Mouse (Mus musculus) MEL (cell line): ENCODE results near the gene Add1. TPM values are rescaled to one million over a fixed set of nuclear protein-coding genes. Genes with fewer than 3 reads are reported as not detected.

Source experiments
- DNase-seq: peaks from one replicate; pipeline ENCODE4 v3.0.0; 2011; ENCODE audit warnings: low read depth, low spot score
- H3K27ac ChIP-seq: 2 replicates; pipeline ENCODE4 v1.5.1; 2012; ENCODE audit warnings: low read depth, mild to moderate bottlenecking, control low read depth, low read length, moderate library complexity; ENCODE audit not compliant: control insufficient read depth
- H3K27me3 ChIP-seq, 2 experiments: fragments of 150-350 bp in 1 of 2; sonication (generic) in 1 of 2; 2 replicates each; pipeline ENCODE4 v1.6.1; 2012; ENCODE audit warnings: low read length in 2 of 2, mild to moderate bottlenecking in 2 of 2, improper control_type of control experiment in 1 of 2, moderate library complexity in 1 of 2; ENCODE audit not compliant: insufficient read depth in 2 of 2, control insufficient read depth in 1 of 2
- H3K36me3 ChIP-seq, 2 experiments: 2 replicates each; pipeline ENCODE4 v1.6.1; 2012 to 2014; ENCODE audit warnings: low read length in 2 of 2, improper control_type of control experiment in 1 of 2, inconsistent platforms in 1 of 2, mild to moderate bottlenecking in 1 of 2; ENCODE audit not compliant: insufficient read depth in 2 of 2, control insufficient read depth in 1 of 2
- H3K4me1 ChIP-seq, 2 experiments: fragments of 150-350 bp in 1 of 2; sonication (generic) in 1 of 2; 2 replicates each; pipeline ENCODE4 v1.6.1; 2012; ENCODE audit warnings: low read length in 2 of 2, improper control_type of control experiment in 1 of 2, mild to moderate bottlenecking in 1 of 2; ENCODE audit not compliant: insufficient read depth in 2 of 2, control insufficient read depth in 1 of 2
- H3K4me3 ChIP-seq, 2 experiments: fragments of 150-350 bp in 1 of 2; sonication (generic) in 1 of 2; 2 replicates each; pipeline ENCODE4 v1.5.1; 2012; ENCODE audit warnings: low read depth in 2 of 2, low read length in 2 of 2, mild to moderate bottlenecking in 2 of 2, moderate library complexity in 2 of 2, control low read depth in 1 of 2, improper control_type of control experiment in 1 of 2; ENCODE audit not compliant: control insufficient read depth in 1 of 2, insufficient read depth in 1 of 2
- H3K79me2 ChIP-seq: 2 replicates; pipeline ENCODE4 v1.6.1; 2012; ENCODE audit warnings: mild to moderate bottlenecking, low read length, moderate library complexity; ENCODE audit not compliant: control insufficient read depth, poor library complexity, insufficient read depth
- H3K9ac ChIP-seq: 2 replicates; pipeline ENCODE4 v1.6.1; 2012; ENCODE audit warnings: low read depth, mild to moderate bottlenecking, control low read depth, low read length, moderate library complexity; ENCODE audit not compliant: control insufficient read depth, poor library complexity, severe bottlenecking
- H3K9me3 ChIP-seq: fragments of 150-350 bp; sonication (generic); replicated peaks from 2 replicates; pipeline ENCODE4 v1.6.1; 2012; ENCODE audit warnings: mild to moderate bottlenecking, low read length, improper control_type of control experiment, moderate library complexity; ENCODE audit not compliant: insufficient read depth
- BHLHE40 ChIP-seq: IDR thresholded peaks from 2 replicates; pipeline ENCODE4 v1.6.1; 2012; ENCODE audit warnings: low read depth, mild to moderate bottlenecking, inconsistent platforms, low read length, improper control_type of control experiment, borderline replicate concordance
- CHD2 ChIP-seq: IDR thresholded peaks from 2 replicates; pipeline ENCODE4 v1.6.1; 2011; ENCODE audit warnings: low read length, improper control_type of control experiment
- CTCF ChIP-seq, 3 experiments: IDR thresholded peaks in 2 of 3; conservative IDR thresholded peaks in 1 of 3; 2 replicates each; pipeline ENCODE4 v1.5.1; 2011 to 2012; ENCODE audit warnings: low read length in 3 of 3, low read depth in 2 of 3, mild to moderate bottlenecking in 2 of 3, improper control_type of control experiment in 1 of 3, inconsistent platforms in 1 of 3, mixed read lengths in 1 of 3, moderate library complexity in 1 of 3; ENCODE audit not compliant: control insufficient read depth in 1 of 3, insufficient read depth in 1 of 3, poor library complexity in 1 of 3, severe bottlenecking in 1 of 3
- E2F4 ChIP-seq: IDR thresholded peaks from 2 replicates; pipeline ENCODE4 v1.6.1; 2011; ENCODE audit warnings: low read depth, low read length, improper control_type of control experiment, borderline replicate concordance
- ETS1 ChIP-seq: IDR thresholded peaks from 2 replicates; pipeline ENCODE4 v1.6.1; 2012; ENCODE audit warnings: low read depth, mild to moderate bottlenecking, inconsistent platforms, low read length, improper control_type of control experiment, moderate library complexity
- GATA1 ChIP-seq: IDR thresholded peaks from 2 replicates; pipeline ENCODE4 v1.6.1; 2011; ENCODE audit warnings: low read depth, low read length, improper control_type of control experiment
- HCFC1 ChIP-seq: IDR thresholded peaks from 2 replicates; pipeline ENCODE4 v1.6.1; 2012; ENCODE audit warnings: low read depth, mild to moderate bottlenecking, inconsistent platforms, low read length, improper control_type of control experiment, moderate library complexity
- JUND ChIP-seq: IDR thresholded peaks from 2 replicates; pipeline ENCODE4 v1.6.1; 2011; ENCODE audit warnings: low read depth, mild to moderate bottlenecking, improper control_type of control experiment, low read length
- KAT2A ChIP-seq: conservative IDR thresholded peaks from 2 replicates; pipeline ENCODE4 v1.6.1; 2012; ENCODE audit warnings: low read depth, low read length, improper control_type of control experiment, inconsistent platforms
- MAX ChIP-seq: IDR thresholded peaks from 2 replicates; pipeline ENCODE4 v1.6.1; 2011; ENCODE audit warnings: low read length, improper control_type of control experiment
- MEF2A ChIP-seq: IDR thresholded peaks from 2 replicates; pipeline ENCODE4 v1.6.1; 2014; ENCODE audit warnings: low read depth, mild to moderate bottlenecking, inconsistent platforms, low read length, improper control_type of control experiment; ENCODE audit not compliant: poor library complexity, insufficient replicate concordance, severe bottlenecking; ENCODE audit errors: extremely low read depth
- MXI1 ChIP-seq: IDR thresholded peaks from 2 replicates; pipeline ENCODE4 v1.6.1; 2011; ENCODE audit warnings: mild to moderate bottlenecking, low read depth, low read length, improper control_type of control experiment
- MYB ChIP-seq: IDR thresholded peaks from 2 replicates; pipeline ENCODE4 v1.6.1; 2011; ENCODE audit warnings: mild to moderate bottlenecking, low read depth, low read length, improper control_type of control experiment
- MYC ChIP-seq: IDR thresholded peaks from 2 replicates; pipeline ENCODE4 v1.6.1; 2011; ENCODE audit warnings: low read depth, mild to moderate bottlenecking, low read length, improper control_type of control experiment, moderate library complexity
- NRF1 ChIP-seq: IDR thresholded peaks from 2 replicates; pipeline ENCODE4 v1.6.1; 2014; ENCODE audit warnings: low read depth, mild to moderate bottlenecking, inconsistent platforms, low read length, improper control_type of control experiment, moderate library complexity; ENCODE audit not compliant: poor library complexity, insufficient read depth, severe bottlenecking
- POLR2A ChIP-seq, 2 experiments: IDR thresholded peaks; 2 replicates each; pipeline ENCODE4 v1.6.1; 2011 to 2012; ENCODE audit warnings: low read length in 2 of 2, mild to moderate bottlenecking in 2 of 2, control low read depth in 1 of 2, improper control_type of control experiment in 1 of 2, low read depth in 1 of 2, moderate library complexity in 1 of 2; ENCODE audit not compliant: control insufficient read depth in 1 of 2, insufficient read depth in 1 of 2, poor library complexity in 1 of 2
- RAD21 ChIP-seq: IDR thresholded peaks from 2 replicates; pipeline ENCODE4 v1.6.1; 2011; ENCODE audit warnings: mild to moderate bottlenecking, low read depth, low read length, improper control_type of control experiment
- RCOR1 ChIP-seq: IDR thresholded peaks from 2 replicates; pipeline ENCODE4 v1.6.1; 2012; ENCODE audit warnings: low read depth, mild to moderate bottlenecking, inconsistent platforms, low read length, improper control_type of control experiment
- SIN3A ChIP-seq: IDR thresholded peaks from 2 replicates; pipeline ENCODE4 v1.6.1; 2012; ENCODE audit warnings: low read length, improper control_type of control experiment, inconsistent platforms
- SMC3 ChIP-seq: IDR thresholded peaks from 2 replicates; pipeline ENCODE4 v1.6.1; 2011; ENCODE audit warnings: low read depth, low read length, improper control_type of control experiment
- UBTF ChIP-seq: IDR thresholded peaks from 2 replicates; pipeline ENCODE4 v1.6.1; 2012; ENCODE audit warnings: low read depth, mild to moderate bottlenecking, inconsistent platforms, low read length, improper control_type of control experiment, moderate library complexity, borderline replicate concordance; ENCODE audit not compliant: insufficient read depth
- USF2 ChIP-seq, 2 experiments: IDR thresholded peaks; 2 replicates each; pipeline ENCODE4 v1.6.1; 2011 to 2012; ENCODE audit warnings: improper control_type of control experiment in 2 of 2, low read length in 2 of 2, borderline replicate concordance in 1 of 2, inconsistent platforms in 1 of 2, low read depth in 1 of 2, mild to moderate bottlenecking in 1 of 2; ENCODE audit not compliant: insufficient read depth in 1 of 2
- ZC3H11A ChIP-seq: IDR thresholded peaks from 2 replicates; pipeline ENCODE4 v1.6.1; 2012; ENCODE audit warnings: low read depth, mild to moderate bottlenecking, inconsistent platforms, low read length, improper control_type of control experiment
- ZKSCAN1 ChIP-seq: IDR thresholded peaks from 2 replicates; pipeline ENCODE4 v1.6.1; 2012; ENCODE audit warnings: low read depth, mild to moderate bottlenecking, inconsistent platforms, low read length, improper control_type of control experiment, moderate library complexity
- ZMIZ1 ChIP-seq: IDR thresholded peaks from 2 replicates; pipeline ENCODE4 v1.6.1; 2012; ENCODE audit warnings: low read depth, mild to moderate bottlenecking, inconsistent platforms, low read length, improper control_type of control experiment, moderate library complexity
- ZNF384 ChIP-seq: IDR thresholded peaks from 2 replicates; pipeline ENCODE4 v1.6.1; 2012; ENCODE audit warnings: low read depth, mild to moderate bottlenecking, inconsistent platforms, low read length, improper control_type of control experiment
- polyA plus RNA-seq, 2 experiments: library from polyadenylated mRNA; stranded (reverse) in 1 of 2; unstranded in 1 of 2; fragments of >175 nt in 1 of 2; fragments of >200 nt in 1 of 2; gene quantifications; 2 replicates each; pipeline versions ENCODE4 v1.2.1 to v1.2.4; 2012; ENCODE audit warnings: low replicate concordance in 2 of 2, low read depth in 1 of 2; ENCODE audit not compliant: insufficient read length in 2 of 2, insufficient read depth in 1 of 2, missing spikeins in 1 of 2
- total RNA-seq: library from RNA; depleted of rRNA; stranded (reverse); fragments of 300-350 nt; gene quantifications from 2 replicates; pipeline ENCODE4 v1.2.3, GENCODE M21; 2012

Add1 gene
- total and polyA plus RNA-seq, 3 experiments = 79.3 to 127 TPM; not detected in 1

DNA sequence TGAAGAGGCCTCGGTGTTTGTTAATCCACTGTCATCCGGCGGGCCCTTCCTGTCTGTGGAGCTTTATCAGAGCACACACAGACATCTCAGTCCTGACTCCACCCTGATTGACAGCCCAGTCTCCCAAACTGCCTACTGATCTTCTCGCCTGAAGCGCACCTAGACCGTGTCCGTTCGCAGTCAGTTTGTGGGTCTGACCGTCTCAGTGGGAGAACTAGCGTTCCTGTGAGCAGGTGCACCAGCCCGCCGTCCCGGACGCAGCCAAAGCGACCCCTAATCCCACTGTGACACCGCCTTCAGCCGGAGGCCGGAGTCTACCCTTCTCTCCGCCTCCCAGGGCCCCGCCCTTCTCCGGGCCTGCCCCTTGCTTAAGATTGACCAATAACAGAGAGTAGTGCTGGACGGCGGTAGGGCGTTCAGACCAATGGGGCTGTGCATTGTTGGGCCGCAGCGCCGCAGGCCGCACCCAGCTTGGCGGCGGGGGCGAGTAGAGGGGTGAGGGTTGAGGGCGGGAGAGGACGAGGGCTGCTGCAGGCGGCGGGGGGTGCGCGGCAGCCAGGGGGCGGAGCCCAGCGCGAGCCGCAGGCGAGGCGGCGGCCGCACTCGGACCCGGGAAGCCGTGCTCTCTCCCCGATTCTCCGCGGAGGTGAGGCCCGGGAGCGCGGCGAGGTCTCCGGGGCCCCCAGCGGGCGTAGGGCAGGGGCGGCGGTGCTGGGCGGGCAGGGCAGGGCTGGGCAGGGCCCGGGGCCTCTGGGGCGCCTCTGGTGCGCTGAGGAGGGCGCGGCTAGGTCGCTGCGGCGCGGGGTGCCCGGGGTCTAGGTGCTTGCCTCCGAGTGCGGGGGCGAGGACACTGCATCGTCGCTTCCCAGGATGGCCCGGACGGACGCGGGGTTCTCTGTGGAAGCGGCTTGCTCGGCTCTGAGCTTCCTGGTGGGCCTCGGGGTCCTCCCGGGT lies at the start of gene Add1 (continued):
- TF ChIP-seq SMC3 (0 out of 2 replicates have a peak, but pooled peaks have one; percentile 1), E2F4 (no peak), RCOR1 (peak; percentile 62), HCFC1 (peak; percentile 87), NRF1 (peak; percentile 52; the same call in 1 of the 2 replicates)

GRCm38 (mm10) chr5:34523958-34524485 lies 49.4 kb upstream of the Add1 start:
- H3K27ac ChIP-seq = no peak overlapping the region
- TF ChIP-seq ZC3H11A (peak; percentile 34; the same call in 1 of the 2 replicates), RAD21 (peak; percentile 66), SMC3 (peak; percentile 48), CTCF (IDR thresholded peaks at IDR 0.05 in 2 of 3, conservative IDR thresholded peaks at IDR 0.05 in 1 of 3; ENCODE audit: control insufficient read depth in 1 of 3, insufficient read depth in 1 of 3, low read depth in 2 of 3, low read length in 3 of 3, poor library complexity in 1 of 3, severe bottlenecking in 1 of 3) (peak; percentile 23 to 58 (median 41); a peak in 3 of 6 replicates), ZKSCAN1 (no peak)
- peaks cover 2% of the 10 kb centered on the region for H3K79me2 ChIP-seq
- peaks cover 11 to 25% of the 10 kb centered on the region in 2 experiments for H3K4me1 ChIP-seq
- H3K9ac ChIP-seq = no peak overlapping the region
- H3K36me3 ChIP-seq = peaks cover 0 to 16% of the 10 kb centered on the region in 2 experiments; a peak in 2 of 4 replicates
- no peaks in the 10 kb centered on the region for H3K27me3 ChIP-seq
- peak; percentile 51 for DNase-seq
- no peaks in the 10 kb centered on the region for H3K9me3 ChIP-seq
- no peak overlapping the region for H3K4me3 ChIP-seq

- Histone ChIP-seq H3K9ac (no peak overlapping the region), H3K27me3 (no peaks in the 10 kb centered on the region), H3K4me3 (no peak overlapping the region), H3K27ac (no peak overlapping the region), H3K79me2 (peaks cover 2% of the 10 kb centered on the region), H3K36me3 (peaks cover 0 to 16% of the 10 kb centered on the region in 2 experiments; a peak in 2 of 4 replicates), H3K4me1 (peaks cover 11 to 25% of the 10 kb centered on the region in 2 experiments), H3K9me3 (no peaks in the 10 kb centered on the region)
- no peak for DNase-seq
- TF ChIP-seq HCFC1 = no peak
- no peak for TF ChIP-seq POLR2A (IDR thresholded peaks at IDR 0.05; ENCODE audit: control insufficient read depth in 1 of 2, insufficient read depth in 1 of 2, low read depth in 1 of 2, low read length in 2 of 2, poor library complexity in 1 of 2)
- TF ChIP-seq JUND = no peak
- no peak for TF ChIP-seq GATA1
- no peak for TF ChIP-seq ZMIZ1
- TF ChIP-seq UBTF = no peak
- no peak for TF ChIP-seq BHLHE40
- TF ChIP-seq ETS1 = no peak
- TF ChIP-seq NRF1 = no peak
- no peak for TF ChIP-seq USF2 (IDR thresholded peaks at IDR 0.05; ENCODE audit: borderline replicate concordance in 1 of 2, insufficient read depth in 1 of 2, low read depth in 1 of 2, low read length in 2 of 2)
- TF ChIP-seq MEF2A = no peak
- no peak for TF ChIP-seq MAX
- TF ChIP-seq ZNF384 = no peak
- TF ChIP-seq MYC = no peak
- TF ChIP-seq CHD2 = no peak
- no peak for TF ChIP-seq KAT2A
- TF ChIP-seq MXI1 = no peak
- no peak for TF ChIP-seq MYB
- TF ChIP-seq SIN3A = no peak
Observed at GRCm38 (mm10) chr5:34524511-34524910, 49.0 kb upstream of the Add1 start.
